Mouse (Mus musculus): Measurements from ENCODE around the gene Meox1. TPM values are rescaled to one million over a fixed set of nuclear protein-coding genes. Genes with fewer than 3 reads are reported as not detected.

The Meox1 gene
- polyA plus RNA-seq, 1 experiment = 0.02 TPM

DNA sequence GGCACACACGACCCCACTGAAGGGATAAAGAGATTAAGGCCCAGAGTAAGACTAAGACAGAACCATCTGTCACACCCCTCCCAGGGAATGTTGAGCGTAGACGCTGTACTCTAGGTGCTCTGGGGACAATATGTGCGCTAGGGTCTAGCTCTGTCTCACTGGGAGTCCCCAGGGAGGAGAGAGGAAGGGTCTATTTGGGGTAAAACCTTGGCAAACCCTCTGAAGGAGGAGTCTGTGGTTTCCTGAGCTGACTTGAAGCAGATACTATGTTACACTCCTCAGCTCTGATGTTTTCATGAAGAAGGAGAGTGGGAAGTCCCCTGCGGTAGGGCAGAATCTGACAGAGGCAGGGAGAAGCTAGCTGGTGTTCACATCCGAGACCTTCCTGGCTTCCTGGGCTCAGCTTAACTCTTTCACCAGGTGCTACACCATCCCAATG is 8.3 kb downstream of the Meox1 start:
- Histone ChIP-seq H3K27me3 (ENCODE audit: control insufficient read depth, insufficient read depth, insufficient read length) (no peaks in the 10 kb centered on the region), H3K79me2 (ENCODE audit: control insufficient read depth, insufficient read depth) (no peaks in the 10 kb centered on the region), H3K4me3 (ENCODE audit: insufficient read depth, poor library complexity, severe bottlenecking) (no peak overlapping the region), H3K79me3 (ENCODE audit: low read depth) (no peaks in the 10 kb centered on the region), H3K36me3 (ENCODE audit: control insufficient read depth, insufficient read depth) (no peaks in the 10 kb centered on the region), H3ac (ENCODE audit: control insufficient read depth, insufficient read length, low read depth) (no peak overlapping the region)
- TF ChIP-seq MYOG (IDR thresholded peaks at IDR 0.05; ENCODE audit: control insufficient read depth, extremely low read depth, insufficient read length) (no peak), MYOD1 (IDR thresholded peaks at IDR 0.05; ENCODE audit: control insufficient read depth, insufficient read length, low read depth) (no peak), CEBPB (IDR thresholded peaks at IDR 0.05; ENCODE audit: low read depth) (no peak), FOSL1 (IDR thresholded peaks at IDR 0.05; ENCODE audit: insufficient read depth, low read length, poor library complexity, severe bottlenecking) (no peak), CTCF (IDR thresholded peaks at IDR 0.05; ENCODE audit: control insufficient read depth, insufficient read depth, insufficient read length) (no peak), USF1 (IDR thresholded peaks at IDR 0.05; ENCODE audit: low read depth) (no peak), MAX (IDR thresholded peaks at IDR 0.05) (no peak)

- Histone ChIP-seq H3K4me3 (ENCODE audit: insufficient read depth, poor library complexity, severe bottlenecking) (no peak overlapping the region), H3ac (ENCODE audit: control insufficient read depth, insufficient read length, low read depth) (no peak overlapping the region), H3K27me3 (ENCODE audit: control insufficient read depth, insufficient read depth, insufficient read length) (no peaks in the 10 kb centered on the region), H3K36me3 (ENCODE audit: control insufficient read depth, insufficient read depth) (no peaks in the 10 kb centered on the region), H3K79me3 (ENCODE audit: low read depth) (no peaks in the 10 kb centered on the region), H3K79me2 (ENCODE audit: control insufficient read depth, insufficient read depth) (no peaks in the 10 kb centered on the region)
- TF ChIP-seq USF1 (IDR thresholded peaks at IDR 0.05; ENCODE audit: low read depth) (no peak), MYOG (IDR thresholded peaks at IDR 0.05; ENCODE audit: control insufficient read depth, extremely low read depth, insufficient read length) (no peak), MAX (IDR thresholded peaks at IDR 0.05) (no peak), CTCF (IDR thresholded peaks at IDR 0.05; ENCODE audit: control insufficient read depth, insufficient read depth, insufficient read length) (no peak), CEBPB (IDR thresholded peaks at IDR 0.05; ENCODE audit: low read depth) (no peak), FOSL1 (IDR thresholded peaks at IDR 0.05; ENCODE audit: insufficient read depth, low read length, poor library complexity, severe bottlenecking) (no peak), MYOD1 (IDR thresholded peaks at IDR 0.05; ENCODE audit: control insufficient read depth, insufficient read length, low read depth) (no peak)
Observed at GRCm38 (mm10) chr11:101885232-101885631, 8.9 kb downstream of the Meox1 start.

GRCm38 (mm10) chr11:101883911-101884310 is 10.3 kb downstream of the Meox1 start:
- Histone ChIP-seq H3ac (ENCODE audit: control insufficient read depth, insufficient read length, low read depth) (no peak overlapping the region), H3K36me3 (ENCODE audit: control insufficient read depth, insufficient read depth) (no peaks in the 10 kb centered on the region), H3K79me3 (ENCODE audit: low read depth) (no peaks in the 10 kb centered on the region), H3K79me2 (ENCODE audit: control insufficient read depth, insufficient read depth) (no peaks in the 10 kb centered on the region), H3K27me3 (ENCODE audit: control insufficient read depth, insufficient read depth, insufficient read length) (no peaks in the 10 kb centered on the region), H3K4me3 (ENCODE audit: insufficient read depth, poor library complexity, severe bottlenecking) (no peak overlapping the region)
- no peak for TF ChIP-seq MYOG (IDR thresholded peaks at IDR 0.05; ENCODE audit: control insufficient read depth, extremely low read depth, insufficient read length)
- no peak for TF ChIP-seq FOSL1 (IDR thresholded peaks at IDR 0.05; ENCODE audit: insufficient read depth, low read length, poor library complexity, severe bottlenecking)

GRCm38 (mm10) chr11:101882500-101883290 is 11.5 kb downstream of the Meox1 start:
- no peaks in the 10 kb centered on the region for H3K27me3 ChIP-seq (ENCODE audit: control insufficient read depth, insufficient read depth, insufficient read length)
- H3K36me3 ChIP-seq (ENCODE audit: control insufficient read depth, insufficient read depth) = no peaks in the 10 kb centered on the region
- TF ChIP-seq USF1 (IDR thresholded peaks at IDR 0.05; ENCODE audit: low read depth) = no peak
- no peak for TF ChIP-seq MYOG (IDR thresholded peaks at IDR 0.05; ENCODE audit: control insufficient read depth, extremely low read depth, insufficient read length)
- H3K79me3 ChIP-seq (ENCODE audit: low read depth) = no peaks in the 10 kb centered on the region
- no peak overlapping the region for H3ac ChIP-seq (ENCODE audit: control insufficient read depth, insufficient read length, low read depth)
- H3K79me2 ChIP-seq (ENCODE audit: control insufficient read depth, insufficient read depth) = no peaks in the 10 kb centered on the region
- H3K4me3 ChIP-seq (ENCODE audit: insufficient read depth, poor library complexity, severe bottlenecking) = no peak overlapping the region

GRCm38 (mm10) chr11:101881604-101882071 is 12.5 kb downstream of the Meox1 start:
- H3K27me3 ChIP-seq (ENCODE audit: control insufficient read depth, insufficient read depth, insufficient read length) = no peaks in the 10 kb centered on the region
- H3ac ChIP-seq (ENCODE audit: control insufficient read depth, insufficient read length, low read depth) = no peak overlapping the region
- no peak for TF ChIP-seq USF1 (IDR thresholded peaks at IDR 0.05; ENCODE audit: low read depth)
- TF ChIP-seq MYOD1 (IDR thresholded peaks at IDR 0.05; ENCODE audit: control insufficient read depth, insufficient read length, low read depth) = no peak
- TF ChIP-seq MAX (IDR thresholded peaks at IDR 0.05) = no peak
- no peak for TF ChIP-seq FOSL1 (IDR thresholded peaks at IDR 0.05; ENCODE audit: insufficient read depth, low read length, poor library complexity, severe bottlenecking)
- no peak for TF ChIP-seq CEBPB (IDR thresholded peaks at IDR 0.05; ENCODE audit: low read depth)
- TF ChIP-seq CTCF (IDR thresholded peaks at IDR 0.05; ENCODE audit: control insufficient read depth, insufficient read depth, insufficient read length) = no peak
- no peak for TF ChIP-seq MYOG (IDR thresholded peaks at IDR 0.05; ENCODE audit: control insufficient read depth, extremely low read depth, insufficient read length)
- H3K79me2 ChIP-seq (ENCODE audit: control insufficient read depth, insufficient read depth) = no peaks in the 10 kb centered on the region
- H3K36me3 ChIP-seq (ENCODE audit: control insufficient read depth, insufficient read depth) = no peaks in the 10 kb centered on the region
- no peaks in the 10 kb centered on the region for H3K79me3 ChIP-seq (ENCODE audit: low read depth)
- no peak overlapping the region for H3K4me3 ChIP-seq (ENCODE audit: insufficient read depth, poor library complexity, severe bottlenecking)

GRCm38 (mm10) chr11:101881185-101881584 is 13.0 kb downstream of the Meox1 start:
- no peaks in the 10 kb centered on the region for H3K36me3 ChIP-seq (ENCODE audit: control insufficient read depth, insufficient read depth)
- no peak overlapping the region for H3K4me3 ChIP-seq (ENCODE audit: insufficient read depth, poor library complexity, severe bottlenecking)
- no peaks in the 10 kb centered on the region for H3K79me2 ChIP-seq (ENCODE audit: control insufficient read depth, insufficient read depth)
- TF ChIP-seq CTCF (IDR thresholded peaks at IDR 0.05; ENCODE audit: control insufficient read depth, insufficient read depth, insufficient read length) = no peak
- TF ChIP-seq MYOG (IDR thresholded peaks at IDR 0.05; ENCODE audit: control insufficient read depth, extremely low read depth, insufficient read length) = no peak
- no peak for TF ChIP-seq FOSL1 (IDR thresholded peaks at IDR 0.05; ENCODE audit: insufficient read depth, low read length, poor library complexity, severe bottlenecking)
- TF ChIP-seq MYOD1 (IDR thresholded peaks at IDR 0.05; ENCODE audit: control insufficient read depth, insufficient read length, low read depth) = no peak
- TF ChIP-seq CEBPB (IDR thresholded peaks at IDR 0.05; ENCODE audit: low read depth) = no peak
- H3K27me3 ChIP-seq (ENCODE audit: control insufficient read depth, insufficient read depth, insufficient read length) = no peaks in the 10 kb centered on the region
- H3K79me3 ChIP-seq (ENCODE audit: low read depth) = no peaks in the 10 kb centered on the region
- no peak overlapping the region for H3ac ChIP-seq (ENCODE audit: control insufficient read depth, insufficient read length, low read depth)

Measured in C2C12 (cell line).